ENCODE assay signal across 38 mouse cellular contexts in genomic region chr14:122087956-122088355, GRCm38 (mm10). TPM values are rescaled to one million over a fixed set of nuclear protein-coding genes. Genes with fewer than 3 reads are reported as not detected.
"Had no signal": no experiment of that assay in that cellular context is flagged by ENCODE, and none has a peak within 500 bp of the region (broad histone marks: within the 10 kb centered on the region; RNA-seq: fewer than 3 reads in every experiment).

No protein-coding gene starts in this region.

- H3K4me3 ChIP-seq: limb, embryonic 10.5 days; limb, embryonic 12.5 days; limb, embryonic 13.5 days; limb, embryonic 15.5 days; liver, embryonic 12.5 days; liver, embryonic 13.5 days; liver, embryonic 15.5 days; lung, embryonic 15.5 days; megakaryocyte, embryonic 14.5 days; midbrain, embryonic 10.5 days; midbrain, embryonic 12.5 days; midbrain, embryonic 13.5 days; midbrain, embryonic 15.5 days; myocyte; neural tube, embryonic 12.5 days had no signal

- H3K27me3 ChIP-seq: limb, embryonic 12.5 days; limb, embryonic 13.5 days; limb, embryonic 15.5 days; liver, embryonic 12.5 days; liver, embryonic 13.5 days; liver, embryonic 15.5 days; lung, embryonic 15.5 days; midbrain, embryonic 12.5 days; midbrain, embryonic 13.5 days; midbrain, embryonic 15.5 days; neural tube, embryonic 12.5 days had no signal

- H3K4me1 ChIP-seq: limb, embryonic 10.5 days; limb, embryonic 12.5 days; limb, embryonic 13.5 days; limb, embryonic 15.5 days; liver, embryonic 12.5 days; liver, embryonic 13.5 days; liver, embryonic 15.5 days; lung, embryonic 15.5 days; midbrain, embryonic 10.5 days; midbrain, embryonic 12.5 days; midbrain, embryonic 13.5 days; midbrain, embryonic 15.5 days; neural tube, embryonic 12.5 days had no signal

- H3K9me3 ChIP-seq: limb, embryonic 10.5 days; limb, embryonic 15.5 days; liver, embryonic 12.5 days; liver, embryonic 13.5 days; liver, embryonic 15.5 days; lung, embryonic 15.5 days; midbrain, embryonic 12.5 days; midbrain, embryonic 13.5 days; midbrain, embryonic 15.5 days; neural tube, embryonic 12.5 days had no signal

- H3K9ac ChIP-seq: limb, embryonic 12.5 days; limb, embryonic 13.5 days; limb, embryonic 15.5 days; liver, embryonic 12.5 days; liver, embryonic 13.5 days; liver, embryonic 14.5 days; liver, embryonic 15.5 days; liver, postnatal 0 days; lung, embryonic 14.5 days; lung, embryonic 15.5 days; midbrain, embryonic 12.5 days; midbrain, embryonic 13.5 days; midbrain, embryonic 15.5 days; neural tube, embryonic 12.5 days had no signal

- H3K27ac ChIP-seq: limb, embryonic 10.5 days; limb, embryonic 12.5 days; limb, embryonic 13.5 days; limb, embryonic 15.5 days; liver, embryonic 12.5 days; liver, embryonic 13.5 days; liver, embryonic 14.5 days; liver, embryonic 15.5 days; lung, embryonic 15.5 days; macrophage; midbrain, embryonic 10.5 days; midbrain, embryonic 12.5 days; midbrain, embryonic 13.5 days; midbrain, embryonic 15.5 days; neural tube, embryonic 12.5 days had no signal

- DNase-seq: left cerebral cortex, postnatal 4 days; liver; liver, embryonic 13.5 days; liver, postnatal 0 days; lung, adult 18-20 months; lung, adult 2 months; lung, embryonic 14.5 days; lung, postnatal 10 days; lung, postnatal 14 days; lung, postnatal 36 days; lung, postnatal 4 days; midbrain, embryonic 14.5 days had no signal

- H3K36me3 ChIP-seq: limb, embryonic 10.5 days; limb, embryonic 12.5 days; limb, embryonic 13.5 days; limb, embryonic 15.5 days; liver, embryonic 12.5 days; liver, embryonic 13.5 days; liver, embryonic 15.5 days; lung, embryonic 15.5 days; midbrain, embryonic 10.5 days; midbrain, embryonic 12.5 days; midbrain, embryonic 13.5 days; midbrain, embryonic 15.5 days; neural tube, embryonic 12.5 days had no signal

- ATAC-seq: liver, embryonic 12.5 days; liver, postnatal 0 days; lung, postnatal 0 days; midbrain, embryonic 13.5 days; midbrain, embryonic 15.5 days; midbrain, embryonic 16.5 days had no signal

- H3K4me2 ChIP-seq: limb, embryonic 12.5 days; limb, embryonic 13.5 days; limb, embryonic 15.5 days; liver, embryonic 11.5 days; liver, embryonic 12.5 days; liver, embryonic 13.5 days; liver, embryonic 15.5 days; lung, embryonic 14.5 days; lung, embryonic 15.5 days; midbrain, embryonic 11.5 days; midbrain, embryonic 12.5 days; midbrain, embryonic 13.5 days; midbrain, embryonic 15.5 days; neural tube, embryonic 12.5 days had no signal

RNA-seq across cellular contexts. Expression of gene Timm8a2, which starts 53.5 kb away (rescaled TPM):
- polyA plus RNA-seq: limb, embryonic 10.5 days; limb, embryonic 11.5 days; limb, embryonic 12.5 days; limb, embryonic 13.5 days; limb, embryonic 15.5 days; liver, adult 2 months; liver, embryonic 11.5 days; liver, embryonic 12.5 days; liver, embryonic 13.5 days; liver, embryonic 14.5 days; liver, embryonic 15.5 days; liver, embryonic 16.5 days; liver, postnatal 0 days; lung, adult 2 months; lung, embryonic 14.5 days; lung, embryonic 15.5 days; lung, embryonic 16.5 days; lung, postnatal 0 days; macrophage; midbrain, embryonic 10.5 days; midbrain, embryonic 11.5 days; midbrain, embryonic 12.5 days; midbrain, embryonic 13.5 days; midbrain, embryonic 14.5 days; midbrain, embryonic 15.5 days; midbrain, embryonic 16.5 days; midbrain, postnatal 0 days; myocyte; neural tube, embryonic 11.5 days; neural tube, embryonic 12.5 days had no signal
